In genomic region chr11:53510351-53510750, GRCm38 (mm10) we compare ENCODE assay signal across 24 mouse cellular contexts. TPM values are rescaled to one million over a fixed set of nuclear protein-coding genes. Genes with fewer than 3 reads are reported as not detected.
DNase-seq lines count a peak whose midpoint lies in the region; ATAC-seq and TF ChIP-seq lines count a peak whose summit lies in the region.
"Had no signal": no experiment of that assay in that cellular context is flagged by ENCODE, and none has a peak within 500 bp of the region (broad histone marks: within the 10 kb centered on the region; RNA-seq: fewer than 3 reads in every experiment).

No protein-coding gene starts in this region.

- no peaks in the 10 kb centered on the region for H3K9me3 ChIP-seq in intestine, postnatal 0 days (ENCODE audit: control insufficient read depth)
- no peaks in the 10 kb centered on the region for H3K9me3 ChIP-seq in intestine, embryonic 16.5 days (ENCODE audit: control insufficient read depth, low read length)
- H3K9me3 ChIP-seq in limb, embryonic 14.5 days (ENCODE audit: control insufficient read depth, low read length): no peaks in the 10 kb centered on the region
- H3K9me3 ChIP-seq in limb, embryonic 10.5 days (replicated peaks): no peaks in the 10 kb centered on the region
- H3K9me3 ChIP-seq: embryonic facial prominence, embryonic 12.5 days; forebrain, embryonic 12.5 days; heart, embryonic 15.5 days; hindbrain, embryonic 10.5 days; intestine, embryonic 15.5 days had no signal

- no peaks in the 10 kb centered on the region for H3K27me3 ChIP-seq in intestine, postnatal 0 days (replicated peaks; ENCODE audit: control insufficient read depth, insufficient read depth, low read length)
- H3K27me3 ChIP-seq in intestine, embryonic 16.5 days (replicated peaks; ENCODE audit: control insufficient read depth, insufficient read depth, low read length): no peaks in the 10 kb centered on the region
- H3K27me3 ChIP-seq in limb, embryonic 14.5 days (ENCODE audit: control insufficient read depth, insufficient read depth, low read length): no peaks in the 10 kb centered on the region
- no peaks in the 10 kb centered on the region for H3K27me3 ChIP-seq in limb, embryonic 10.5 days (ENCODE audit: low read depth, poor library complexity, severe bottlenecking)
- H3K27me3 ChIP-seq: embryonic facial prominence, embryonic 12.5 days; forebrain, embryonic 12.5 days; heart, embryonic 15.5 days; intestine, embryonic 15.5 days had no signal

- no peak for TF ChIP-seq POLR2A in limb, embryonic 14.5 days (IDR thresholded peaks at IDR 0.05; ENCODE audit: borderline replicate concordance, extremely low read depth, insufficient read depth, insufficient read length)

- H3K4me3 ChIP-seq in gastrocnemius, adult 2 months: no peak overlapping the region
- H3K4me3 ChIP-seq in intestine, postnatal 0 days (ENCODE audit: low read depth, low read length): no peak overlapping the region
- no peak overlapping the region for H3K4me3 ChIP-seq in intestine, embryonic 16.5 days (ENCODE audit: low read length)
- H3K4me3 ChIP-seq in limb, embryonic 14.5 days (replicated peaks; ENCODE audit: low read length): no peak overlapping the region
- no peak overlapping the region for H3K4me3 ChIP-seq in limb, embryonic 10.5 days
- H3K4me3 ChIP-seq: embryonic facial prominence, embryonic 12.5 days; forebrain, embryonic 12.5 days; heart, embryonic 15.5 days; hindbrain, embryonic 10.5 days; intestine, embryonic 15.5 days had no signal

- no peak overlapping the region for H3K4me2 ChIP-seq in intestine, postnatal 0 days (replicated peaks; ENCODE audit: low read depth)
- H3K4me2 ChIP-seq in intestine, embryonic 16.5 days (ENCODE audit: low read depth, low read length): no peak overlapping the region
- H3K4me2 ChIP-seq in limb, embryonic 14.5 days (replicated peaks; ENCODE audit: low read depth, low read length, severe bottlenecking): no peak overlapping the region
- H3K4me2 ChIP-seq: embryonic facial prominence, embryonic 12.5 days; forebrain, embryonic 12.5 days; heart, embryonic 11.5 days; heart, embryonic 15.5 days; hindbrain, embryonic 14.5 days; intestine, embryonic 15.5 days had no signal

- H3K36me3 ChIP-seq in intestine, postnatal 0 days (ENCODE audit: control insufficient read depth, insufficient read depth): no peaks in the 10 kb centered on the region
- H3K36me3 ChIP-seq in intestine, embryonic 16.5 days (ENCODE audit: control insufficient read depth, insufficient read depth, low read length): no peaks in the 10 kb centered on the region
- no peaks in the 10 kb centered on the region for H3K36me3 ChIP-seq in limb, embryonic 14.5 days (ENCODE audit: control insufficient read depth, insufficient read depth, low read length)
- H3K36me3 ChIP-seq in limb, embryonic 10.5 days: no peaks in the 10 kb centered on the region
- H3K36me3 ChIP-seq: embryonic facial prominence, embryonic 12.5 days; forebrain, embryonic 12.5 days; heart, embryonic 15.5 days; hindbrain, embryonic 10.5 days; intestine, embryonic 15.5 days had no signal

- no peak for DNase-seq in gastrocnemius, adult 2 months
- no peak for DNase-seq in gastrocnemius, postnatal 4 days (ENCODE audit: low spot score in 2 of 2)
- DNase-seq in limb, embryonic 14.5 days (ENCODE audit: low spot score): peak; percentile 43
- DNase-seq in limb, embryonic 10.5 days (ENCODE audit: low spot score): no peak
- DNase-seq: adrenal gland, adult 2 months; adrenal gland, postnatal 36 days; cerebellum, adult 11 months; cerebellum, adult 8-10 months; cerebellum, postnatal 14 days; embryo, embryonic 11 days; gastrocnemius, postnatal 36 days had no signal

- intact Hi-C loops in gastrocnemius, adult 2 months (cut with DNase I): no loop called here

- 0 out of 2 replicates have a peak overlapping the region, but pooled peaks have one; percentile 57 for H3K27ac ChIP-seq in gastrocnemius, adult 2 months
- no peak overlapping the region for H3K27ac ChIP-seq in intestine, postnatal 0 days (ENCODE audit: low read depth, low read length)
- no peak overlapping the region for H3K27ac ChIP-seq in intestine, embryonic 16.5 days (ENCODE audit: low read length)
- no peak overlapping the region for H3K27ac ChIP-seq in limb, embryonic 14.5 days (replicated peaks; ENCODE audit: low read depth, low read length)
- H3K27ac ChIP-seq in limb, embryonic 10.5 days: no peak overlapping the region
- H3K27ac ChIP-seq: embryonic facial prominence, embryonic 12.5 days; forebrain, embryonic 12.5 days; heart, embryonic 15.5 days; hindbrain, embryonic 10.5 days; hindbrain, embryonic 14.5 days; intestine, embryonic 15.5 days had no signal

- no peak for ATAC-seq in intestine, postnatal 0 days
- no peak for ATAC-seq in intestine, embryonic 16.5 days
- ATAC-seq in limb, embryonic 14.5 days (ENCODE audit: low FRiP score, low read depth): peak; percentile 60; the same call in 1 of the 2 replicates
- ATAC-seq: intestine, embryonic 15.5 days had no signal

- H3K9ac ChIP-seq in intestine, postnatal 0 days (ENCODE audit: low read depth, low read length): no peak overlapping the region
- no peak overlapping the region for H3K9ac ChIP-seq in intestine, embryonic 16.5 days (ENCODE audit: low read depth, low read length)
- H3K9ac ChIP-seq in limb, embryonic 14.5 days (ENCODE audit: low read depth, low read length, severe bottlenecking): no peak overlapping the region
- H3K9ac ChIP-seq: embryonic facial prominence, embryonic 12.5 days; forebrain, embryonic 12.5 days; heart, embryonic 15.5 days; hindbrain, embryonic 14.5 days; intestine, embryonic 15.5 days had no signal

- WGBS in intestine, postnatal 0 days: 68% methylated on average over 5 of the region's 5 CpGs
- 48% methylated on average over 5 of the region's 5 CpGs for WGBS in intestine, embryonic 16.5 days
- 44% methylated on average over 5 of the region's 5 CpGs for WGBS in limb, embryonic 14.5 days
- WGBS in limb, embryonic 10.5 days: 68% methylated on average over 5 of the region's 5 CpGs

- TF ChIP-seq CTCF in gastrocnemius, adult 2 months (IDR thresholded peaks at IDR 0.05): peak; percentile 30; the same call in 1 of the 2 replicates
- peak; percentile 10; the same call in 1 of the 2 replicates for TF ChIP-seq CTCF in intestine, postnatal 0 days (IDR thresholded peaks at IDR 0.05; ENCODE audit: low read depth)

- H3K4me1 ChIP-seq in intestine, postnatal 0 days (replicated peaks; ENCODE audit: control insufficient read depth, insufficient read depth, low read length): no peaks in the 10 kb centered on the region
- 0 out of 2 replicates have a peak, but pooled peaks cover 3% of the 10 kb centered on the region for H3K4me1 ChIP-seq in intestine, embryonic 16.5 days (ENCODE audit: control insufficient read depth, insufficient read depth, low read length)
- H3K4me1 ChIP-seq in limb, embryonic 14.5 days (ENCODE audit: control insufficient read depth, insufficient read depth, low read length): no peaks in the 10 kb centered on the region
- no peaks in the 10 kb centered on the region for H3K4me1 ChIP-seq in limb, embryonic 10.5 days
- H3K4me1 ChIP-seq: embryonic facial prominence, embryonic 12.5 days; forebrain, embryonic 12.5 days; heart, embryonic 15.5 days; intestine, embryonic 15.5 days had no signal

RNA-seq across cellular contexts. Expression of gene Sept8, which starts 8.7 kb away (rescaled TPM):
- 10 to 100 TPM in 1 of 2 experiments, 1 to 10 TPM in 1; 9.5 to 14.0 TPM for total RNA-seq in gastrocnemius, adult 2 months (2021)
- 10 to 100 TPM; 85.8 to 88.6 TPM for total RNA-seq in gastrocnemius, postnatal 4 days (2021)
- 10.0 and 10.5 TPM in 2 replicates for polyA plus RNA-seq in intestine, postnatal 0 days (2015; fragmentation: Nextera tagmentation; extraction: Ambion mirVana)
- 18.2 and 18.4 TPM in 2 replicates for polyA plus RNA-seq in intestine, embryonic 16.5 days (2015; fragmentation: Nextera tagmentation; extraction: Ambion mirVana)
- polyA plus RNA-seq in limb, embryonic 14.5 days (2012; rRNA removed): 104 and 110 TPM in 2 replicates
- 50.4 and 51.6 TPM in 2 replicates for polyA plus RNA-seq in limb, embryonic 14.5 days (2014; fragmentation: Nextera tagmentation; extraction: Ambion mirVana)
- polyA plus RNA-seq in limb, embryonic 10.5 days (2016; fragmentation: Nextera tagmentation; extraction: Ambion mirVana): 18.6 and 22.8 TPM in 2 replicates

RNA-seq across cellular contexts. Expression of gene Sowaha, which starts 30.3 kb away (rescaled TPM):
- total RNA-seq in gastrocnemius, adult 2 months (2021): under 1 TPM; 0.06 to 0.15 TPM
- under 1 TPM; 0.16 to 0.25 TPM for total RNA-seq in gastrocnemius, postnatal 4 days (2021)
- 1.1 and 1.5 TPM in 2 replicates for polyA plus RNA-seq in intestine, postnatal 0 days (2015; fragmentation: Nextera tagmentation; extraction: Ambion mirVana)
- 0.31 and 0.32 TPM in 2 replicates for polyA plus RNA-seq in intestine, embryonic 16.5 days (2015; fragmentation: Nextera tagmentation; extraction: Ambion mirVana)
- polyA plus RNA-seq in limb, embryonic 14.5 days (2012; rRNA removed): 0.16 and 0.19 TPM in 2 replicates
- polyA plus RNA-seq in limb, embryonic 14.5 days (2014; fragmentation: Nextera tagmentation; extraction: Ambion mirVana): 0.22 and 0.30 TPM in 2 replicates
- 0.13 and 0.51 TPM in 2 replicates for polyA plus RNA-seq in limb, embryonic 10.5 days (2016; fragmentation: Nextera tagmentation; extraction: Ambion mirVana)

RNA-seq across cellular contexts. Expression of gene Gm9945, which starts 30.4 kb away (rescaled TPM):
- total RNA-seq in gastrocnemius, adult 2 months (2021): not detected
- total RNA-seq in gastrocnemius, postnatal 4 days (2021): not detected
- polyA plus RNA-seq in intestine, postnatal 0 days (2015; fragmentation: Nextera tagmentation; extraction: Ambion mirVana): not detected in 2 replicates
- not detected in 2 replicates for polyA plus RNA-seq in intestine, embryonic 16.5 days (2015; fragmentation: Nextera tagmentation; extraction: Ambion mirVana)
- not detected in 2 replicates for polyA plus RNA-seq in limb, embryonic 14.5 days (2012; rRNA removed)
- polyA plus RNA-seq in limb, embryonic 14.5 days (2014; fragmentation: Nextera tagmentation; extraction: Ambion mirVana): not detected in 2 replicates
- polyA plus RNA-seq in limb, embryonic 10.5 days (2016; fragmentation: Nextera tagmentation; extraction: Ambion mirVana): not detected in 2 replicates
- total RNA-seq: adrenal gland, adult 2 months; adrenal gland, postnatal 36 days; common myeloid progenitor, adult 5-6 weeks; ES-E14; gastrocnemius, adult 8-10 months; gastrocnemius, postnatal 36 days; heart, postnatal 25 days had no signal
- polyA plus RNA-seq: adrenal gland, adult 2 months; embryonic facial prominence, embryonic 12.5 days; forebrain, embryonic 12.5 days; heart, embryonic 15.5 days; hindbrain, embryonic 10.5 days; intestine, embryonic 15.5 days had no signal

RNA-seq across cellular contexts. Expression of gene Gm9837, which starts 40.1 kb away (rescaled TPM):
- total RNA-seq in gastrocnemius, adult 2 months (2021): not detected
- total RNA-seq in gastrocnemius, postnatal 4 days (2021): not detected
- not detected in 2 replicates for polyA plus RNA-seq in intestine, postnatal 0 days (2015; fragmentation: Nextera tagmentation; extraction: Ambion mirVana)
- polyA plus RNA-seq in intestine, embryonic 16.5 days (2015; fragmentation: Nextera tagmentation; extraction: Ambion mirVana): not detected in 2 replicates
- not detected in 2 replicates for polyA plus RNA-seq in limb, embryonic 14.5 days (2012; rRNA removed)
- not detected in 2 replicates for polyA plus RNA-seq in limb, embryonic 14.5 days (2014; fragmentation: Nextera tagmentation; extraction: Ambion mirVana)
- not detected in 2 replicates for polyA plus RNA-seq in limb, embryonic 10.5 days (2016; fragmentation: Nextera tagmentation; extraction: Ambion mirVana)
- total RNA-seq: adrenal gland, adult 2 months; adrenal gland, postnatal 36 days; common myeloid progenitor, adult 5-6 weeks; ES-E14; gastrocnemius, adult 8-10 months; gastrocnemius, postnatal 36 days; heart, postnatal 25 days had no signal
- polyA plus RNA-seq: adrenal gland, adult 2 months; embryonic facial prominence, embryonic 12.5 days; forebrain, embryonic 12.5 days; heart, embryonic 11.5 days; heart, embryonic 15.5 days; hindbrain, embryonic 10.5 days; hindbrain, embryonic 14.5 days; intestine, embryonic 15.5 days had no signal

RNA-seq across cellular contexts. Expression of gene Shroom1, which starts 53.3 kb away (rescaled TPM):
- under 1 TPM; 0.36 to 0.54 TPM for total RNA-seq in gastrocnemius, adult 2 months (2021)
- under 1 TPM; 0.49 to 0.81 TPM for total RNA-seq in gastrocnemius, postnatal 4 days (2021)
- polyA plus RNA-seq in intestine, postnatal 0 days (2015; fragmentation: Nextera tagmentation; extraction: Ambion mirVana): 3.0 and 3.7 TPM in 2 replicates
- 1.3 and 1.4 TPM in 2 replicates for polyA plus RNA-seq in intestine, embryonic 16.5 days (2015; fragmentation: Nextera tagmentation; extraction: Ambion mirVana)
- 7.1 and 9.1 TPM in 2 replicates for polyA plus RNA-seq in limb, embryonic 14.5 days (2012; rRNA removed)
- 3.9 and 6.2 TPM in 2 replicates for polyA plus RNA-seq in limb, embryonic 14.5 days (2014; fragmentation: Nextera tagmentation; extraction: Ambion mirVana)
- 1.8 and 3.9 TPM in 2 replicates for polyA plus RNA-seq in limb, embryonic 10.5 days (2016; fragmentation: Nextera tagmentation; extraction: Ambion mirVana)
- total RNA-seq: common myeloid progenitor, adult 5-6 weeks had no signal
